Mouse (Mus musculus) CH12.LX (cell line): ENCODE results near the gene Endod1.

ENCODE experiments used
- JUN ChIP-seq: IDR thresholded peaks from 2 replicates; pipeline ENCODE4 v1.6.1; 2011; ENCODE audit warnings: low read depth, mild to moderate bottlenecking, low read length, improper control_type of control experiment, moderate library complexity; ENCODE audit not compliant: insufficient read depth
- POLR2A ChIP-seq: IDR thresholded peaks from 2 replicates; pipeline ENCODE4 v1.6.1; 2011; ENCODE audit warnings: low read depth, mild to moderate bottlenecking, improper control_type of control experiment, low read length
- ZNF384 ChIP-seq: IDR thresholded peaks from 2 replicates; pipeline ENCODE4 v1.6.1; 2012; ENCODE audit warnings: low read depth, low read length, improper control_type of control experiment, inconsistent platforms

DNA sequence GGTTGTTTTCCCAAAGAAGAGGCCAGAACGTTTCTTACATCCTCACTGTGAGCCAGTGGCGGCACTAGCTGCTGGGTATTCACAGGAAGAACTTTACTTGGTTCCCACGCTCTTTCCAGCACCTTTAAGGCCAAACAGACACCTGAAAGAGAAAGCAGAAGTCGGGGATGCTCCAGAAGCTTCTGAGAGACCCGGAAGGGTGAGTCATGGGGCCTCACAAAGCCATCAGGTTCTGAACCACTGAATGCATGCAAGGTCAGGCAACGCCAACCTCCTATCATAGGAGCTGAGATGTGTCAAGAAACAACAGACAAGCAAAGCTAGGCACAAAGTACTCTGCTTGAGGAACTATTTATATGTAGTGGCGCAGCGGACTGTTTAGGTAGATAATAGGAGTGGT, 4.4 kb upstream of the Endod1 start:
- TF ChIP-seq JUN = peak; percentile 19; the same call in 1 of the 2 replicates
- no peak for TF ChIP-seq POLR2A
- TF ChIP-seq ZNF384 = no peak
